Mouse (Mus musculus) mouse trophoblast stem cell (cell line): Measurements from ENCODE around the gene Adar.
"Not testable (repeated sequence)": the region's sequence is repeated elsewhere in the genome, so short reads cannot be mapped to it uniquely, and the experiment has no call there.

Experiments
- in situ Hi-C, 2 experiments: fragments of 300-500 bp; cut with MseI, MboI; formaldehyde crosslinking; loops; 2 replicates in 1 of 2; 3 replicates in 1 of 2; pipeline ENCODE4 v1.15.1; 2025

The Adar gene

DNA sequence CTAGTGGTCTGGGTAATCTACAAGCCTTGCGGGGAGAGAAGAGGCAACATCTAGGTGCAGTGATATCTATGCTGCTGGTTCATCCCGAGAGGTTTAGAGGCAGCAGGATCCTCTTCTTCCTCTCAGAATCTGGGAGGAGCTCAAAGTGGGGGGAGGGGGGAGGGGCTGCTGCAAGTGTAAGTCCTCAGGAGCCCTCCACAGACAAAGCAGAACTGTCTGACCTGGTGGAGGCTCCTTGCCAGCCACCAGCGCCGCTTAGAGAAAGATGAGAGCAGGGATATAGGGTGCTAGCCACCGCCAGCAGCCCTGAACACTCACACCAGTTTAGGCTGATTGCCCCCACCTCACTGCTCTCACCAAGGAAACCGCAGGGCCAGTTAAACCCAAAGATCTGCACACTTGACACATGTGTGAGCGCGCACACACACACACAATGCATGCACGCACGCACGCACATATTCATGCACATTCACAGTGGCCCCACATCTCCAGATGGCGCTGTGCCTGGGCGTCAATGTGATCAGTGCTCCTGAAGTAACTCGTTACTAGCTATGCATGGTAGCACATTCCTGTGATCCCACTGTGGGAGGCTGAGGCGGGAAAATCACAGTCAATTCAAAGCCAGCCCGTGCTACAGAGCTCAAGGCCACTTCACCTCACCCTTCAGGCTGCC lies 74.0 kb downstream of the Adar start:
- in situ Hi-C loops = no loop called here

DNA sequence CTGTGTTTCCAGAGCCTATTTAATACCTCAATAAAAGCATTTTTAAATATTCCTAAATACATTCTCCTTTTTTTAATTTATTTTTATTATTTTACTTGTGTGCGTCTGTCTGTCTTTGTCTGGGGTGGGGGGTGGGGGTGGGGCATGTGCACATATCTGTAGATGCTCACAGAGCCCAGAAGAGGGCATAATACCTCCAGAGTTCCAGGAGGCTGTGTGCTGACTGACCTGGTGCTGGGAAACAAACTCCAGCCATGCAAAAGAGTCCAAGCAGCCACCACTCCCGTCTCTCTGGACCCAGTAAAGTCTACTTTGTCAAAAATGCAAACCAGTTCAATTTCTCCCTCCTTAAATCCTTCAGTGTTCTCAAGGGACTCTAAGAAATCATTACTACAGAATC lies 79.8 kb downstream of the Adar start:
- in situ Hi-C loops = no loop called here

GRCm38 (mm10) chr3:89795746-89796145 lies 80.9 kb downstream of the Adar start:
- in situ Hi-C loops = no loop called here

DNA sequence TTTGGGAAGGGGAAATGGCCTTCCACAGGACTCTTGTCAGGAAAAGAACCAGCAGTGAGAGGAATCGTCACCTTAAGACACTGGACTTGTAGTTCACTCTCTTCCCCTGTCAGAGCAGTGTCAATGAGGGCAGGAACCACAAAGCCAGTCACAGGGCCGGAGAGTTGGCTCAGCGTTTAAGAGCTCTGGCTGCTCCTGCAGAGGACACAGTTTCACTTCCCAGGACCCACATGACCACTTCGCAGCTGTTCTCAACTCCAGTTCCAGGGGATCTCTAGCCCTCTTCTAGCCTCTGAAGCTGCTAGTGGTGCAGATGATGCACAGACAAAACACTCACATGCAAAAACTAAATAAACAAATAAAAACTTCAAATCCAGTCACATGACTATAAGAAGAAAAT lies 81.5 kb downstream of the Adar start:
- in situ Hi-C loops = no loop called here

GRCm38 (mm10) chr3:89798518-89798917 lies 83.7 kb downstream of the Adar start:
- in situ Hi-C loops = no loop called here

GRCm38 (mm10) chr3:89799476-89799875 lies 84.7 kb downstream of the Adar start:
- in situ Hi-C loops = no loop called here

DNA sequence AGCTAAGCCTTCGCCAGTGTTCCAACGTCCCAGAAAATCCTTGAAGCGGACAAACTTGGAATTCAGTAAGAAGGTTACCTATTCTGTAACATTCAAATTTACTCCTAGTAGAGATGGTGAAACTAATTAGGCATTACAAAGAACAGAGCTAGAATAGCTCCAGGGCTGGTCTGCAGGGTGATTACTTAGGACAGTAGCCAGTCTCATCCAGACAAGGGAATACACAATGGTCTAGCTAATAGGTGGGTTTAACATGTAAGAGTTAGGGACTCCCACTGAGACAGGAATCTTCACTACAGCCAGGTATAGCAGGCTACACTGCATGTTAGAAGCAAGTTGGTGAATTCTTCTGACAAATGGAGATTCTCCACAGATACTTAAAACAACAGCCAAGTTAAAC lies 85.3 kb downstream of the Adar start:
- in situ Hi-C loops = not testable (repeated sequence)

DNA sequence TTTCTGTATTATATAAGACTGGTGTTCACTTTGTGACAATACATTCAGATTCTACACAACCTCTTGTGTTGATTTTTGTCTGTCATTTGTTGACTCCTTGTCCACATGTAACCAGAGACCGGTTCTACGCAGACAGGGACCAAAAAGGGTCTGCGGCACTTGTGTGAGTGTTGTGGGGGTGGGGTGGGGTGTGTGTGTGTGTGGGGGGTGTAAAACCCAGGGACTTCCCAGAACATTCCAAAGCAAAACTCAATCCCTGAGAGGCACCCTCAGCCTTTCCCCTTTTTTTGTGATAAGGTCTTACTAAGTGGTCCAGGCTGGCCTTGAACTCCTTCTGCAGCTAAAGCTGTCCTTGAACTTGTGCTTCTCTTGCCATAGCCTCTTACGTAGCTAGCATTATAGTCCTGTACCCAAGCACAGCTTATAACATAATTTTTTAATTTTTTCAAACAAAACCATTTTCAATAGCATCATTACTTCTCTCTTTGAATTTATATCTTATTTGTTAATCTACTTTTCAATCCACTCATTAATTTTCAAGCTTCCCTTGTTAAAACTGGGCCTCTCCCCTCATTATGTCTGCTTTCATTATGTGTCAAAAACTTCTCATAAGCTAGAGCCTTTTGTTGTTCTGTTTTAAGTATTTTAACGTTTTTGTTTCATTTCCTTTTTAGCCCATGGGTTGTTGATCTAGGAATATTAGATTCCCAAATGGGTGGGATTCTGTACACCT lies 86.1 kb downstream of the Adar start:
- in situ Hi-C loops = no loop called here

DNA sequence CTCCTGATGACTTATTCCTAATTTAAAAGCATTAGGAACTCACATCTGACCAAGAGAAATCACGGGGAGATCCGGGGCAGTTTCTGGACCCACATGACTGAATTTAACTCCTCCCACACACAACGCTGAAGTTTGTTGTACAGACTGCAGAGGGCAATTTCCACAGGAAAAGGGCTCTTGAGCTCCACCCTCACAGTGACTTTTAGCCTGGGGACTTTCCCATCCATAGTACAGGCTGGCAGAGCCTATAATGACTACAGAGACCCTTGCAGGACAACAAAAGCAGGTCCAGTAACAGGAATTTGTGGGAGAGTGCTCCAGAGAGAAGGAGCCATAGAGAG lies 86.7 kb downstream of the Adar start:
- in situ Hi-C loops = no loop called here

- in situ Hi-C loops = no loop called here
Measured at GRCm38 (mm10) chr3:89802876-89803275, 88.1 kb downstream of the Adar start.
